Mouse (Mus musculus) A20 (cell line): ENCODE data around the gene Gh.
A peak's percentile ranks its signal among the peaks of the same experiment; 100 is the strongest.
"Not testable (repeated sequence)": the region's sequence is repeated elsewhere in the genome, so short reads cannot be mapped to it uniquely, and the experiment has no call there.

ENCODE experiments used
- DNase-seq: peaks from one replicate; pipeline ENCODE4 v3.0.0-alpha.2; 2011; ENCODE audit warnings: low read depth, low spot score

The Gh gene

DNA sequence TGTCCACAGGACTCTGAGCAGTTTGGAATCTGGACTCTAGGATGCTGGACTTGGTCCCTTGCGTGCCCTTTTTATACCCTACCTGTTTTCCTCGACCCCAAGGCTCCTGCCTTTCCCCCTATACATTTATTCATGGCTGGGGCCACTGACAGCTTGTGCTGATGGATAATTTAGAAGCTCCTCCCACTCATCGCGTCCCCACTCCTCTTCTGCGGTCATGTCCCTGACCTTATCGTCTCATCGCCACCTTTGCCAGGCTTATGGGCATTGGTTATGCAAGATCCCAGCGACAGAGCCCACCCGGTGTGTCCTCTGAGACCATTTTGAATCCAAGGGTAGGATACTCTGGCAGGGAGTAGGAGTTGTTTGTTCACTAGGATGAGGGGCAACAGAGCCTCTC, at the start of gene Gh:
TSS of gene Gh (minus strand) at position 101 of the 400 bp plus-strand sequence.
- no peak for DNase-seq

DNA sequence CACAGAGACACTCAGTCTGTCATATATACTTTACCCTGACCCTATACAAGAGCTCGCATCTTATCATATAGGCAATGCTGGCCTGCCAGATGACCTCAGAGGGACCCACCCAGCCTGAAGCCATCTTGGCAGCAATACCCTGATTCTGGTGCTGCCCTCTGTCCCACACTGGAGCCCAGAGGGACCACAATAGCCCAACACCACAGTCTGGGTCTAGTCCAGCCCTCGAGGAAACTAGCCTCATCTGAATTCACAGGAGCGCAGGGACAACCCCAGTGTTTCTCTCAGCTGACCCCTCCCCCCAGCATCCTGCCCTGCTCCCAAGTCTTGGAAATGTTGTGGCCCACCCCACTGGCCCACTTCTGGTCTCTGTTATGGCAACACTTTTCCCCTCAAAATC, 49.6 kb upstream of the Gh start:
- no peak for DNase-seq

DNA sequence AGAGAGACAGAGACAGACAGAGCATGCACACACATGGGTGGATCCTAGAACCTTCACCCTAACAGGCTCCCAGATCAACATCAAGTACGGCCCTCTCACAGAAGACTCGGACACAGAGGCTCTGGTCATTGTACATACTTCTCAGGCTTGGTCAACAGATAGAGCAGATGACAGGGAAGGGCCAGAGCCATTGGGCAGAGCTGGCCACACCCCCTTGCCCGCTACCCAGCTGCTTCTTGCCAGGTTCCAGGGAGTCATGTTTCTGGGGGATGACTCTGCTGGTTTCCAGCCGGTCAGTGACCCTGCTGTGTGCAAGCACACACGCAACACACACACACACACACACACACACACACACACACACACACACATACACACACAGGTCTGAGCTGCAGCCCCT, 49.2 kb upstream of the Gh start:
- no peak for DNase-seq

DNA sequence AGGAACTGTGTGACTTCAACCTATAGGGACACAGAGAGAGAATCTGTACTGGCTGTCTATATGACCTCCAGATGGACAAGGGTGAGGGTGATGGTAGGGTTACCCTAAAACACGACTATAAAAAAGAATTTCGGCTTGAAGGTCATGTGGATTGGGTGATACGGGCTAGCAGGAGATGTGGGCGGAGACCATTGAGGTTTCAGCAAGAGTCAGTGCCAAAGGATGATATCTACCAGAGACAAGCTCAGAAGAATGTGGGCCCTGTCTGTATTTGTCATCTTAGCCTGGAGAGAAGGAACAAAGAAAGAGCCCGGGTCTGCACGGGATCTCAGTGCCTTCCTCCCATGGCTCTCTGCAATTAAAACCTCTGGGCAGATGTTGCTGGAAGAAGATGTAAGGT, 48.1 kb upstream of the Gh start:
- no peak for DNase-seq

DNA sequence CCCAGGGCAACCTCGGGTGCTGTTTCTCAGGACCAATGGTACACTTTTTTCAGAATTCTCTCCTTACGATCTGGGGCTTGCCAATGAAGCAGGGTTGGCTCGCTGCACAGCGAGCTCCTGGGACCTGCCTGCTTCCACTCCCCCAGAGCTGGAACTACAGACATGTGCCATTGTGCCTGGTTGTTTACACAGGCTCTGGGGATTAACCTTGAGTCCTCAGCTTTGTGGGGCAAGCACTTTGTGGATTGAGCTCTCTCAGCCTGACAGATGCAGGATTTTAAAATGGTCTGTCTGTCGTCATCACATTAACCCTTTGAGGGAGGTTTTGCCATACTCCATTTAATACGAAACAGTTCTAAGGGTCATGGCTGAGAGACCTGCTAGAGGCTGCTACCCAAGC, 43.2 kb upstream of the Gh start:
- no peak for DNase-seq

DNA sequence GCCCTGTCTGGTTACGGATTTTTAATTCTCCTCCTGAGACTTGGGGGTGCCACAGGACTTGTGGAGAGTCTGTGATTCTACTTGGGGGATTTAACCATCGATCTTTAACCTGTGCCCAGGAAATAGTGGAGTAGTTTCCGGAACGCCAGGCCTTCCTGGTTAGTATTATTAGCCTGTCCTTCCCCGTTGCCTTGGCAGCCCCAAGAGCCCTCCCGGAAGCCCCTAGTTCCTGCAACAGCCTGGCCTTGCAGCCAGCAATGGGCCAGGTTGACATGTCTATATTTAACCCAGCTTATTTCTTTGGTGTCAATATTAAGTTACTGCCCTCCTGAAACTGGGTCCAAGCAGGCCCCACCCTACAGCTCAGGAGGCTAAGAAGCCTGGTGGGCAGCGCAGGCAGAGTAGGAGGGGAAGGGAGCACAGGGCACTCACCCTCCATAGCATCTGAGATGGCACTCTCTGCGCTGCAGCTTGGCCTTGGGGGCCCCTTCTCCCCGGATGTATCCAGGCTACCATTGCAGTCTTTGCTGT, 39.4 kb upstream of the Gh start:
- DNase-seq = no peak

DNA sequence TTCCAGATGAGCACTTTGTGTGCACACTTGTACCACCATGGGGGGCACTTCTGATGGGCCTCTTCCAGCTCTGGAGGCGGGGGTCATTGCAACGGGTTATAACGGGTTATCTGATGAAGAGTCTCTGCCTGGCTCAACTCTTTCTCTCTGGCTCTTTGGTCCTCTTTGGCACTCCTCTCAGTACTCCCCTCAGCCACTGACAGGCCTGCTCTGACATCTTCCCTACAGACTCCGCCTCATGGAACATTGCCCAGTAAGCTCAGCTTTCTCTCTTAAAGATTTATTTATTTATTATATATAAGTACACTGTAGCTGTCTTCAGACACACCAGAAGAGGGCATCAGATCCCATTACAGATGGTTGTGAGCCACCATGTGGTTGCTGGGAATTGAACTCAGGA, 37.7 kb upstream of the Gh start:
- not testable (repeated sequence) for DNase-seq

DNA sequence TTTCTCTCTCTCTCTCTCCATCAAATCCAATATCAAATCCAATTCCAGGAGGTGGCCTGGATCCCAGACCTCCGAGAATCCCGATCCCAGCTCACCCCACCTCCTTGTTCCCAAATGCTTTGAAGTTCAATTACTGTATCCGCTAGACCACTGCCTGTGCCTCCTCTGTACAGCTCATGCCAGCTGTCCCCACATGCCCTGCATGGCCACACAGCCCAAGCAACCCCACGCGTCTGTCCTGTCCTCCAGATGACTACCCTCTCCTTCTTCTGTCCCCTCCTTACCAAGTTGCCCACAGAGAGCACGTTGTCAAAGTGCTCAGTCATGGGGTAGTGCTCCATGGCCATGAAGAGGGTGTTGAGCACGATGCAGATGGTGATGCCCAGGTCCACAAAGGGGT, 37.2 kb upstream of the Gh start:
- DNase-seq = no peak

DNA sequence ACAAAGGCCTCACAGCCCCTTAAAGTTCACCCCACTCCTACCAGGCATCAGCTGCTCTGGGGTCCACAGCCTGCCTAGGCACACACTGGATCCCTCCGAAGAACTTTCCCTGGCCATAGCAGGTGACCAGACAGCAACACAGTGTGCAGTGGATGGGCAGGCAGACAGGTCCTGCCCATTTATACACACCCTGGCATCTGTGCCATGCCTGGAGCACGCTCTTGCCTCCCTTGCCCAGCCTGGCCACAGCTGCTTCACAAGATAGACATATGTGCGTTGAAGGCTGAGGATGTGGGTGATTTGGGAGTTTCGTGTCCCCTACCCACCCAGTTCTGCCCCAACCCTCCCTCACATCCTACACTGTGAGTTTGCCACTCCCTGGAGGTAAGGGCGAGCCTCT, 36.4 kb upstream of the Gh start:
- no peak for DNase-seq

DNA sequence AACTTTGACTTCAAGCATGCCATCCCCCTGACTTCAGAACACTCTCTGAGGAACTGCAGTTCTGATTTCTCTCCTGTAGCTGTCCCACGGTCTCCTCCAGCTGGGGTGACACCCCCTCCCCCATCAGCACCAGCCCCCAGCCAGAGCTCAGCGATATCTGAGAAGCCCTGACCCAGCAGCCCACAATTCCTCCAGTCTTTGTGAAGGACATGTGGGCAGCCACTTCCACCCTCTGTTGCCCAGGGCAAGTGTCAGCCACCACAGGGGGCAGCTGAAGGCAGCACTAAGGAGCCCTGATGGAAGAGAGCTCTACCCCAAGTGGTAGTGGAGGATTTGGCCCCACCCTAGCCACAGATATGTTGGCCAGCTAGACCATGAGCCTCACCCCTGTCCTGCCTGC, 32.4 kb upstream of the Gh start:
- DNase-seq = no peak

DNA sequence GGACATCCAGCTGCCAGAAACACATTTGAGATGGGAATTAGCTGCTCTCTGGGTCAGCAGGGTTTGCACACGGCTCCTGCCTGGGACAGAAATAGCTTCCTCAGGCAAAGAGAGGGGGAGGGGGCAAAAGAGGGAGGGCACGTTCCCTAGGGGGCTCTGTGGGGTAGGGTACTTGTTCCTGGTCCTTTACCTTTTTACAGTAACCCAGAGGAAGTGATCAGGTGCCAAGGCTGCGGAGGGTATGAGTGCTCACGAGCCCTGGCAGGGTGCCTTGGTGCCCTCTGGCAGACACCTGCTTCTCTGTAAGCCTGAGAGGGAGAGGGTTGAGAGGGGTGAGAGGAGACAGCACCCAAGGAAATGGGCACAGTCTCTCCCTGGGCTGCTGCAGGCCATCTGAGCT, 30.8 kb upstream of the Gh start:
- DNase-seq = no peak

DNA sequence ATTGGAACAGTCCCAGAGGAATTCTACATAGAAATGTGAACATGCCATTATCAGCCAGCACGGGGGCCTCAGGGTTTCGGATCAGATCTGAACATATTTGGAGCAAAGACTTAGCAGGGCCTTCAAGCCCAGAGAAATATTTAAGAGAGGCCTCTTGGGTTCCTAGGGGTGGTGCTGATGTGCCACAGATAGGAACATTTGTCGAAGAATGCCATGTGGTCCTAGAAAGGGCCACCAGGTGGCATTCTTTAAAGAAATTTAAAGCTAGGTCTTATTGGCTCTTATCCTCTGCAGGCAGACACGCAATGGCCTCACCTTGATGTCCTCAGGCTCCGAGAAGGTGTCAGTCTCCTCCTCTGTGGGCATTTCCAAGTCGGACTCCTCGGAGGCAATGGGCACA, 28.0 kb upstream of the Gh start:
- peak; percentile 85 for DNase-seq

DNA sequence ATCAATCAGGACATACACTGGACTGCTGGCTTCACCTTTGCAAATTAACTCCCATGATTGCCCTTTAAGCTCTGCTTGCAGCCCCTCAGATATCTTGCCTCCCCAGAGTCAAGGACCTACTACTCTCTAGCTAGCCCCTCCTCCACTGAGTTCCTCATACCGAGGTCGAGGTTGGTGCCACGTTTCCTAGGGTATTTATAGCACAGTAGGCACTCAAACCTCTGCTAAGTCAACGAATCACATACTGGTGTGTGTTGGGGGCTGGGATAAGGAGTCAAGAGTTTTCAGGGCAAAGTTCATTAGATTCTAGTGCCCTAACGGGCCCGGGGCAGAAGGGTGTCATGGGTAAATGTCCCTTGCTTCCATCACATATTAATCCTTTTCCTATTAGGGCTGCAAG, 27.5 kb upstream of the Gh start:
- DNase-seq = no peak

DNA sequence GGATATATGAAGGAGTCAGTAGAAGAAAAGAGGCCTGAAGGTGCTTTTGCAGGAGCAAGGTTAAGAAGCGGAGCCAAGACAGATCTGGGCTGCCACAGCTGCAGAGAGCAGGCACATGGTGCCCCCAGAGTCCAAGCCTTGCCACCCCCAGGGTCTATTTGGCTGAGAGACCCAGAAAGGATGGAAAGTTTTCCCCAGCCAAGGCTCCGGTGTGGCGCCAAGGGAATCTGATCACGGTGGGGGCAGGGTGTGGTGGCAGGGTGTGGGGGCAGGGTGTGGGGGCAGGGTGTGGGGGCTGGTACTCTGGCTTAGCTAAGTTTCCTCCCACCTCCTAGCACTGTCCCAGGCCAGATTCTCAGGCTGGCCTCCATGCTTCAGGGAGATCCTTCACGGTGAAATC, 26.9 kb upstream of the Gh start:
- no peak for DNase-seq

DNA sequence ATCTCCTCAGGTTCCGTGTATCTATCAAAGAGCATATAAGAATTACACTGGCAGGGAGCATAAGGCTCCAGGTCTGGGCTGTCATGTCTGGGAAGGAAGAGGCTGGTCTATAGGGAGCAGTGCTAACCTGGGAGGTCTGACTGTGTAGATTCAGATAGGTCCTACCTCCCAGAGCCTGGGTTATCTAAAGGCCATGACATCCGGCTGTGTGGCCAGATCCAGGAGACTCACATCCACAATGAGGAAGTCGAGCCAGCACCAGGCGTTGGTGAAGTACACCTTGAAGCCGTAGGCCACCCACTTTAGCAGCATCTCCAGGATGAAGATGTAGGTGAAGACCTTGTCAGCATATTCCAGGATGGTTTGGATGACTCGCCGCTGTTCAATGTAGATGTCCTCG, 24.8 kb upstream of the Gh start:
- DNase-seq = no peak

DNA sequence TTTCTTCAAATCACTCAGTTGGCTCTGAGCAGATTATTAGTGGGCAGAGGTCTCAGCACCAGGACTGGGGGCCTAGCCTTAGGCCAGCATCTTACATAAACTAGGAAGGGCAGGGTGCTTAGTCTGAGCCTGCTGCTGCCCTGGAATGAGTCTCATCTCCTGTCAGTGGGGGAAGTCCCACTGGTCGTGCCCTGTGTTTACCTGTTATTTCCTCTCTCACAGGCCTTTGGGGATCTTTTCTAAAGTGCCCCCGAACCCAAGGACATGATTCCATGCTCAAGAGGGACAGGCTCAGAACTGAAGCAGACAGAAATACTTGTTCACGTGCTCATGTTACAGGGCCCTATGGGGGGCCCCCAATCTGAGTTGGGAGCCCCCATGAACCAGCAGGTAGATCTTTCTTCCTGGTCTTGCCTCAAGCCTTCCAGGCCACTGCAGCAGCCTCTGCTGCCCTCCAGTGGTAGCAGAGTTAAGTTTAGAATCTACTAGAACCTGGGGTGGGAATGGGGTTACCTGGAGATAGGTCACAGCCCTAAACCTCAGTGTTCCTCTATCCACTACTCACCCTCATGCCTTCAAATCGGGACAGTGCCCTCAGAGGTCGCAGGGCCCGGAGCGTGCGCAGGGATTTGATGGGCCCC, 24.0 kb upstream of the Gh start:
- peak; percentile 92 for DNase-seq

DNA sequence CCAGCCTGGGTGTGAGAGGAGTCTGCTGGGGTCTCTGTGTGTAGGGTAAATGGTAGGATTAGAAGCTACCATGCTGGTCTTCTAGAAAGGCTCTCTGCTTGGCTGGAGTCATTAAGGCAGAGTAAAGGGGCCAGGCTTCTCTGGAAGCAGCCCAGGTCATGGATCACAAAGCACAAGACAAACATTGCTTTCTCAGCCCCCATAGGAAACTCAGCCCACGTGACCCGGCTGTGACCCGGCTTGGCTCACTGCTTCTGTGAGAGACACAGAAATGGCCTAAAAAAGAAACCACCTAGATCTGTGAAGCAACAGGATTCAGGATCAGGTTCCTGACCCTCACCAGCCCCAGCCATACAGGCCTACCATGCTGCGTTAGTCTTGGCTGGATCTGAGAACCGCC, 23.2 kb upstream of the Gh start:
- peak; percentile 49 for DNase-seq

DNA sequence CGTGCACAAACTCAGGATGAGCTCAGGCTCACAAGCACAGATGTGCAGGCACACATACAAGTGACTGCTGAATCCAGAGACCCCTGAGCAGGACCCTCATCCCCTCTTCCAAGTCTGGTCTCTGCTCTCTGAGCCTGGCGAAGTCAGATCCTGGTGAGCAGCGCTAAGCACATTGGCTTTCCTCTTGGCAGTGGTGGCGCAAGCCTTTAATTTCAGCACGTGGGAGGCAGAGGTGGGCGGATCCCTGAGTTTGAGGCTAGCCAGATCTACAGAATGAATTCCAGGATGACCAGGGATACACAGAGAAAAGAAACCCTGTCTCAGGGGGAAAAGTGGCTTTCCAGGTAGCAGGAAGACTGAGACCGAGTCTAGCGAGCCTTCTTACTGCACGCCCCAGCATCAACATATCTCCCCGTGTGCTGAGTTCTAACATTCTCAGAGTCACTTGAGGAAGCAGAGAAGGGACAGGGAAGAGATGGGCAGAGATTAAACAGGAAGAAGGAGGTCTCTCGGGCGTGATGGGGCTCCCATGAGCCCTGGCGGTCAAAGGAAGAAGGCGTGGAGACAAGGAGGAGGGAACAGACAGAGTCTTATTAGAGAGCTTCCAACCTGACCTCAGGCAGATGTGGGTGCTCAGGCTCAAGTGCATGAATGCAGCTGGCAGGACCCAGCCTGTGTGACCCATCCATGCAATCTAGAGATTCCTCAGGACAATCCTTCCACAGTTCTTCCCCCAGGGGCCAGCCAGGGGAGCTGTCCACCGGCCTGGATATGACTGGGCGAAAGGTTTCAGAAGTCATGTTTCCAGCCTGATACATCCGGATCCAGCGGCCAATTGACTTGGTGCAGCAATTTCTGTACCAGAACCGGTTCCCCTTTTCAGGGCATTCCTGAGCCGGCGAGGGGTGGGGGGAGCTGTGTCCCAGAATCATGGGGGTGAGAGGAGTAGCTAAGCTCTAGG, 17.0 kb upstream of the Gh start:
- no peak for DNase-seq

DNA sequence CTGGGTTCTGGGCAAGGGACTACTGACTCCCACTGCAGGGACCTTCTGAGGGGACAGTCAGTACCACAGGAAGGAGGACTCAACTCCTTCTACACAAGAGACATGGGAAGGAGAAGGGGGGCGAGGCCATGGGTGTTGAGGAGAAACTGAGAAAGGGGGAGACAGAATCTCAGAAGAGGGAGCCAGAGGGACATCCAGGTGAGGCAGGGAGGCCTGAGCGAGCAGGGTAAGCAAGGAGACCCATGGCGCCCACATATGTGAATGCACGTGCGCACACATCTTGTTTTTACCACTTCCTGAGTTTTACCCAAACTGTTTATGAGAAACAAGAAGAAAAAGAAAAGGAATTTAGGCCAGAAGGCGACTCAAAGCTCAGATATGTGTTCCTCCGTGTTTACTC, 16.1 kb upstream of the Gh start:
- DNase-seq = no peak

DNA sequence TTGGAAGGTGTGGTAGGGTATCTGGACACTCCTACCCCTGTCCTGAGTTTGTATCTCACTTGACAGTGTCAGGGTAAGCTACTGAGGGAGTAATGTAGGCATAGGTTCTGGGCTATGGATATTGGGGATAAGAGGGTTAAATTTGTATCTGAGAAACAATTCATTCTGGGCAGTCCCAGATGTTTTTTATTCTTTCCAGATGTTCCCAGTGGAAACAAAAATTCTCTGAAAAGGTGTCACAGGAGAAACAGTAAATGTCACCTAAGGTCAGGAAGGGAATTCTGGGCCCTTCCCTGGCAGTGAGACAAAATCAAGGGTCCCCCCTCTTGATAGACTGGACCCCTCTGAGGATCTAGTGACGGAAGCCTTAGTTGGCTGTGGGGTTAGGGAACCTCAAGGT, 14.8 kb upstream of the Gh start:
- DNase-seq = no peak

DNA sequence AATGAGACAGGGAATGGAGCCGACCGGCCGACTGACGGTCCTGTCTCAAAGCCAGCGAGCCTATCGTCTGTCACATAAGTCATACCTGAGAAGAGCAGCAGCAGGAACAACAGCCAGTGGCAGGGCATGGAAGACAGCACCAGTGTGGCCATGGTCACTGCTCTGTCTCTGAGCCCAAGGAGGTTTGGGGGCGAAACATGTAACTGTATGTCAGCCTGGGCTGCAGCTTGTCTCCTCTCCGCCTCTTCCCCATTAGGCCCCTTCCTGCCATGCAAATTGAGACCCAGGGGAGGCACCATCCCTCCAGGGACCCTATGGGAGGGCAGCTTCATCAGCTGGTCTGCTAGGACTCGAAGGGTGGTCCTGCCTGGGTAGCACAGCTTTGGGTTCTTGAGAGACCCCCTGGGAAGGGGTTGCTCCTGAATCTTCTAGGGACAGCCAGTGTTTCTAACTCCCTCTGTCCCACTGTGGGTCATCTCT, 12.7 kb upstream of the Gh start, which contains the start of gene Cd79b:
TSS of gene Cd79b (minus strand) at position 430 of the 480 bp plus-strand sequence.
- peak; percentile 91 for DNase-seq

DNA sequence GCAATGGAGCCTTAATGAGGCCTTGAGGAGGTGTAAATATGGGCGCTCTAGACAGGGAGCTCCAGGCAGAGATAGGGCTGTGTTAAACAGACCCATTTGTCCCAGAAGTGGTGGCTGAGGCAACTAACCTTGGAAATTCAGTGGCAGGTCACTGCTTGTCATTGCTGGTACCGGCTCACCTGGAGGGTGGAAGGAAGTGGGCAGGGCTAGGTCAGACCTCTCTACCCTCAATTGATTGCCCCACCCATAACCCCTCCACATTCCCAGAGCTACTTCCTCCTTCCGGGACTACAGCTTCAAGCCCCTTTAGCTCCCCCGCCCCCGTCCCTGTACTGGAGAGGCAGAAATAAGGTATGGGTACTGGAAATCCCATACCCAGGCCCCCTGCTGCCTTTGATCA, 11.9 kb upstream of the Gh start:
- peak; percentile 77 for DNase-seq

DNA sequence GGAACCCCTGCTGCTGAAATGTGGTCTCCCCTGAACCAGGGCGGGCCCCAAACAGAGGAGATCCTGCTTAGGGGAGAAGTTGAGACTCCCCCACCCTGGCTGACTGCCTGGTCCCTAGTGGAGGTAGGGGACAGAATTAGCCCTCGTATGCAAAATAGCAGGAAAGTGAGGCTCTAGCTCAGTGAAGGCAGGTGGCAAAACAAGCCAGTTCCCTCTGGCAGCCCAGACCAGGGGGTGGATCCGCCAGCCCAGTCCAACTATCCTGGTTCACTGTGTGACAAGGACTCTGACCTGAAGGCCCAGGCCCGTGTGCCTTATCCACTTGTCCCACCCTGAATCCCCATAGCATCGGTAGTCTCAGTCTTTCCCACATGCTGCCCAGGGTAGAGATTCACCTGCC, 8.5 kb upstream of the Gh start:
- peak; percentile 95 for DNase-seq
